Mouse (Mus musculus): ENCODE results near the gene Pnpla7.
A peak's percentile ranks its signal among the peaks of the same experiment; 100 is the strongest.
"Not testable (repeated sequence)": the region's sequence is repeated elsewhere in the genome, so short reads cannot be mapped to it uniquely, and the experiment has no call there.

Pnpla7 gene

GRCm38 (mm10) chr2:24975704-24976297, at the start of gene Pnpla7:
Pnpla7 (plus strand) TSS chr2:24976033.
- DNase-seq (ENCODE audit: low read depth, low spot score): peak; percentile 91

- DNase-seq (ENCODE audit: low read depth, low spot score): no peak
Observed at GRCm38 (mm10) chr2:24926345-24926964, 49.4 kb upstream of the Pnpla7 start.

GRCm38 (mm10) chr2:24926965-24927358, 48.9 kb upstream of the Pnpla7 start:
- DNase-seq (ENCODE audit: low read depth, low spot score): no peak

- DNase-seq (ENCODE audit: low read depth, low spot score): peak; percentile 39
Observed at GRCm38 (mm10) chr2:24927810-24928479, 47.9 kb upstream of the Pnpla7 start.

- DNase-seq (ENCODE audit: low read depth, low spot score): peak; percentile 56
Observed at GRCm38 (mm10) chr2:24929119-24929518, 46.7 kb upstream of the Pnpla7 start.

GRCm38 (mm10) chr2:24929593-24929992, 46.2 kb upstream of the Pnpla7 start:
- DNase-seq (ENCODE audit: low read depth, low spot score): no peak

GRCm38 (mm10) chr2:24934441-24934963, 41.3 kb upstream of the Pnpla7 start:
- DNase-seq (ENCODE audit: low read depth, low spot score): no peak

- DNase-seq (ENCODE audit: low read depth, low spot score): peak; percentile 98
Observed at GRCm38 (mm10) chr2:24935057-24935796, 40.6 kb upstream of the Pnpla7 start, which contains the start of gene Arrdc1. Arrdc1 (minus strand) TSS chr2:24935252.

GRCm38 (mm10) chr2:24942092-24942491, 33.7 kb upstream of the Pnpla7 start:
- no peak for DNase-seq (ENCODE audit: low read depth, low spot score)

GRCm38 (mm10) chr2:24944304-24944703, 31.5 kb upstream of the Pnpla7 start:
- peak; percentile 62 for DNase-seq (ENCODE audit: low read depth, low spot score)

- peak; percentile 96 for DNase-seq (ENCODE audit: low read depth, low spot score)
Observed at GRCm38 (mm10) chr2:24949421-24950188, 26.2 kb upstream of the Pnpla7 start, which contains the start of gene Zmynd19. Zmynd19 (plus strand) TSS chr2:24949792.

GRCm38 (mm10) chr2:24950189-24950535, 25.7 kb upstream of the Pnpla7 start:
- DNase-seq (ENCODE audit: low read depth, low spot score): peak; percentile 60

GRCm38 (mm10) chr2:24952537-24953055, 23.2 kb upstream of the Pnpla7 start:
- no peak for DNase-seq (ENCODE audit: low read depth, low spot score)

GRCm38 (mm10) chr2:24960910-24961309, 14.9 kb upstream of the Pnpla7 start:
- DNase-seq (ENCODE audit: low read depth, low spot score): no peak

- peak; percentile 91 for DNase-seq (ENCODE audit: low read depth, low spot score)
Observed at GRCm38 (mm10) chr2:24962304-24963000, 13.4 kb upstream of the Pnpla7 start, which contains the start of gene Dph7. Dph7 (plus strand) TSS chr2:24962400.

- no peak for DNase-seq (ENCODE audit: low read depth, low spot score)
Observed at GRCm38 (mm10) chr2:24970386-24970785, 5.4 kb upstream of the Pnpla7 start.

- not testable (repeated sequence) for DNase-seq (ENCODE audit: low read depth, low spot score)
Observed at GRCm38 (mm10) chr2:24974452-24974851, 1.4 kb upstream of the Pnpla7 start.

- DNase-seq (ENCODE audit: low read depth, low spot score): peak; percentile 96
Observed at GRCm38 (mm10) chr2:24974906-24975703, 728 bp upstream of the Pnpla7 start, which contains the start of gene Mrpl41. Mrpl41 (minus strand) TSS chr2:24975098.

GRCm38 (mm10) chr2:24976960-24977359, 1.1 kb downstream of the Pnpla7 start:
- DNase-seq (ENCODE audit: low read depth, low spot score): no peak
